Mouse (Mus musculus) heart, adult 9 months (tissue): ENCODE data around the gene Elavl2.
"Not testable (repeated sequence)": the region's sequence is repeated elsewhere in the genome, so short reads cannot be mapped to it uniquely, and the experiment has no call there.

Experiments used
- DNase-seq, 2 experiments: peaks; one replicate each; pipeline ENCODE4 v3.0.0; 2022; ENCODE audit warnings: low spot score in 2 of 2

The Elavl2 gene

GRCm38 (mm10) chr4:91334177-91334576 lies 66.4 kb downstream of the Elavl2 start:
- DNase-seq, result no peak

DNA sequence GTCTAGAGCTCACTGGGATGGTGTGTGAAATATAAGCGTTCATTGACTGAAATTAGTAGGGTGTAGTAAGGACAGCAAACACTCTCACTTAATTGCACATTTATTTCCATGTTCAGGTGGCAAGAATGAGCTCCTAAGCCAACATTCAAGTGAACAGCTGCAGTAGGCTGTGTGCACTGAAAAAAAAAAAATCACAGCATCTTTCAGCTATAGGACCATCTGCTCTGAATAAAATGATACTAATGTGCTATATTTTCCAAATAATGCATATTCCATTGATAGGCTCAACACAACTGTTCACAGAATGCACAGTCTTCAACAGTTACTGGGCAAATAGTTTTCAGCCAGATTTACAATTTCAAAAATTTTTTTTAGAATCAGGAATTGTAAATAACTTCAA lies 89.8 kb downstream of the Elavl2 start:
- DNase-seq, result no peak

DNA sequence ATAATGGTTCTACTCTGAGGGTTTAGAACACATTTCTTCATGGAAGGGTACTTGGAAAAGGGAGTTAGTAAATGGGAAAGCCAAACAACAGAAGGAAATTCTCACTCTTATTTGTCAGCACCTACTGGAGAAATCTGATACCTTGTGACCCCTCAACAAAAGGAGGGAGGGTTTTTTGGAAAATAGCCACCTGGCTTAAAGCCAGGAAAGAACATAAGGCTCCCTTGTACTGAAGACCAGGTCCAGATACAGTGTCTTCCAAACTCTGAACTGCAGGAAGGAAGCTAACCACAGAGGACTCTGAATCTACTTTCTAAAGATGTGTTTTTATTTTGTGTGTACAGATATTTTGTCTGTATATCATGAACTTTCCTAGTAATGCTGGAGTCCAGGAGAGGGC lies 102.9 kb downstream of the Elavl2 start:
- no peak for DNase-seq

- DNase-seq, result no peak
These were observed 105.3 kb downstream of the Elavl2 start for GRCm38 (mm10) chr4:91295317-91295716.

GRCm38 (mm10) chr4:91291526-91291925 lies 109.1 kb downstream of the Elavl2 start:
- no peak for DNase-seq

DNA sequence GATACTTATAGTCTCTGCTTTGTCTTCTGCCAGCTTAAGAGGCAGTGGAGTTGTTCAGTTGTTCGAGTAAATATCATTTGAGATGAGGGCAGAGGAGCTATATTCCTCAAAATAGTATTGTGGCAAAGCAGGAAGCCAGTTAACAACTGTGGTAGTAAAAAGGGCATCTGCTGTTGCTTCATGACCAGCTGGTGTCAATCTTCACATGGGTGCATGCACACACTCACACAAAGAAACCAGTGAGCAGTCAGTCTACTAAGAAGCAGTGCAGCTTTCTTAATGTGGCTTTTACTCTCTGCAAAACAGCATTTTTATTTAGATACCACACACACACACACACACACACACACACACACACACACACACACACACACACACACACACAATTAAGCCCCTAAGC lies 110.2 kb downstream of the Elavl2 start:
- DNase-seq, result no peak

GRCm38 (mm10) chr4:91289151-91289550 lies 111.4 kb downstream of the Elavl2 start:
- no peak for DNase-seq

DNA sequence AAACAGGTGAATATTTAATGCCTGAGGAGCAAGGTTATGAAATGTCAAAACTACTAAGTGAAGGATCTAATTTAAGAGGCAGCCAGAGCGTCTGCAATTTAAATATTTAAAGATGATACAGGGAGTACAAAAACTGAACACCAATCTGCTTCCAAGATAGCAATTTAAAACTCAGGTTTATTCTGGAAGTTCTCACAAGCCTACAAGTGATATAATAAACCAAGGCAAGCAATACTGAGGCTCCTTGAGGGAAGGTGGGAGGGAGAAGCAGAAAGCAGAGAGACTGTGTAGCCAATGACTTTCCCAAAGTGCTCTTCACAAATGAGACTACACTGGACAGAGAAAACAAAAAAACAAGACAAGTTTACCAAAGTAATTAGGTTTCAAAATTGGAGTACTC lies 132.2 kb downstream of the Elavl2 start:
- no peak for DNase-seq

DNA sequence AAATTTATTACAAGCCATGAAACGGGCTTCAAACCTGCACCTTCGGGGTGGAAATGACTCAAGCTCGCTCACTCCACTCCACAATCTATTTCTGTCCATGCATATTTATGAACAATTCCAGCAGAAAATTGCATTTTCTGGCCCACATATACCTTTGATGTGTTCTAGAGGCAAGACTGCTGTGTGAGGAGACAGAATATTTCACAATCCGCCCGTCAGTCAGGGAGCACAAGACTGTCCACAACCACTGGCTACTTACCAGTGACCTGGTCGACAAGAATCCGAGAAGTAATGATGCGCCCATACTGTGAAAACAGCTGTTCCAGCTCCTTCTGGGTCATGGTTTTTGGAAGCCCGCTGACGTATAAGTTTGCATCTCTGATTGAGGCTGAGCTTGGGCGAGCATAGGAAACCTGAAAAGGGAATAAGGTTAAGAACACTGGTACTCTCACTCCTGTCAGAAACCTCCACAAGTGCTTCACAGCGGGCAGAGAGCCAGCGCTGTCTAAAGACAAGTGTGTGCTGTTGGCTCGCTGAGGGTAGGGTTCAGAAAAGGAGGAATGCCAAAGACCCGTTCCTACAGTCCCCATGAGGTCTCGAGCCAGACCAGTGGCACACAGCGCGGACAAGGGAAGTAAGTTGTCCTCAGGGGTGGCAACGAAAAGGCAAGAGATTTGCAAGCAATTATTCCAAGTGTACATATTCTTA lies 136.7 kb downstream of the Elavl2 start:
- DNase-seq, result no peak

- no peak for DNase-seq
These were observed 137.7 kb downstream of the Elavl2 start for GRCm38 (mm10) chr4:91262839-91263238.

GRCm38 (mm10) chr4:91260622-91261021 lies 140.0 kb downstream of the Elavl2 start:
- DNase-seq, result no peak

GRCm38 (mm10) chr4:91248650-91249049 lies 151.9 kb downstream of the Elavl2 start:
- no peak for DNase-seq

DNA sequence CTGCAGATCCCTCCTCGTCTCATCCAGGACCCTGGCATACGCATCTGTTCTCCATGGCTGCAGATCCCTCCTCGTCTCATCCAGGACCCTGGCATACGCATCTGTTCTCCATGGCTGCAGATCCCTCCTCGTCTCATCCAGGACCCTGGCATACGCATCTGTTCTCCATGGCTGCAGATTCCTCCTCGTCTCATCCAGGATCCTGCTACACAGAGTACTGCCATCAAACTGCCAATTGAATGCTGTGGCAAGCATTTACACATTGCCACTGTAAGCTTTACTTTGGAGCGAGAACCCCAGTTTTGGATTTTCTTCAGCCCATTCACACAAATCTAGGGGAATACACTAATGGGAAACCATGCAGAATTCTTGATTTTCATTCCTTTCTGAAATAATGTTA lies 155.4 kb downstream of the Elavl2 start:
- DNase-seq, result not testable (repeated sequence)

- DNase-seq, result no peak
These were observed 156.0 kb downstream of the Elavl2 start for GRCm38 (mm10) chr4:91244554-91244953.

DNA sequence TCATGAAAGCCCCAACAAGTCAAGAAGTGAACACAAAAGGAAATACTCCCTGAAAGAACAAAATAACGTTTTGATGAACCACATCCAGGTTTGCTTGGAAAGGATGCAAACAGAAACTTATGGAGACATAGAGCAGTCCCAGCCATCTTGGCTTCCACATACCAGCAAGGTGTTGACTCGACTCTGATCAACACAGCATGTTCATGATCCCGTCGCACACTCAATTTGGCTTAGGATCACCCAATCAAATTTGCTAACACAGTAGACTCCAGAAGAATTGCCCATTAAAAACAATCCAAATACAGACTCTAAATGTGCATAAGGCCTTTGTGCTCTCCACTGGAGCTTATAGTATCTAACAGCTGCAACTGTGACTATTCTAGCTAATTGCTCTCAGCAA lies 156.7 kb downstream of the Elavl2 start:
- no peak for DNase-seq

- no peak for DNase-seq
These were observed 161.7 kb downstream of the Elavl2 start for GRCm38 (mm10) chr4:91238739-91239485.

DNA sequence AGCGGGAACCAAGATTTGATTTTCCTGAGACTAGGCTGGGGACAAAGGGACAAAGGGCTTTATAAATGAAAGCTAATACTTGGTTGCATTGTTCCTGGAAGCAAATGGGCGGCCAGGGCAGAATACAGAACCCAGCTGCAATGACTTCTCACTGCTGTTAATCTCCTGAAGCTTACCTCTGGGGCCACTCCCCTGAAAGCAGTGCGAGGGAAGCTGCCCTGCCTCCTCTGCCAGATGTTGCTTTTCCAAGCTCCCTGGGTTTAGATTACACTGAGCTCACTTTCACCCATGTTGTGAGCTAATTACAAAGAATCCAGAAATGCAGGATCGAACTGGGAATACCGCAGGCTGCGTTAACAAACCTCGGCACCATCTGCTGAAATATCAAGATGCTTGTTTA lies 163.6 kb downstream of the Elavl2 start:
- DNase-seq, result no peak

DNA sequence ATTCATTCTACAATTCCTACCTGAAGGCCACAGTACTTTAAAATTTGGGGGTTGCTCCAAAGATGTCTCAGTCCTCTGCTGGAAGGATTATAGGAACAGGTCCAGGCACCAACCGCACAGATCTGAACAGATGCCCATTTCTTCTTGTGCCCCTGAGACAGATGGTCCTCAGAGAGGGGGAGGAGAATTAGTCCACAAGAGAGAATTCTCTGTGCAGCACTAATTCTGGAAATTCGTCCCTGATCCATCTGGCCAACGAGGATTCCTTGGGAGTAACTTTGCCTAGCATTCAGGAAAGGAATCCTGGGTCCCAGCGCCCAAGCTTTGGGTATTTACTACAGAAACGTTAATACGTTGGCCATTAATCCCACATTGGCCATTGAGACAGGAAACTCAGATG lies 165.6 kb downstream of the Elavl2 start:
- DNase-seq, result no peak

- DNase-seq, result no peak
These were observed 167.0 kb downstream of the Elavl2 start for GRCm38 (mm10) chr4:91233599-91233998.

DNA sequence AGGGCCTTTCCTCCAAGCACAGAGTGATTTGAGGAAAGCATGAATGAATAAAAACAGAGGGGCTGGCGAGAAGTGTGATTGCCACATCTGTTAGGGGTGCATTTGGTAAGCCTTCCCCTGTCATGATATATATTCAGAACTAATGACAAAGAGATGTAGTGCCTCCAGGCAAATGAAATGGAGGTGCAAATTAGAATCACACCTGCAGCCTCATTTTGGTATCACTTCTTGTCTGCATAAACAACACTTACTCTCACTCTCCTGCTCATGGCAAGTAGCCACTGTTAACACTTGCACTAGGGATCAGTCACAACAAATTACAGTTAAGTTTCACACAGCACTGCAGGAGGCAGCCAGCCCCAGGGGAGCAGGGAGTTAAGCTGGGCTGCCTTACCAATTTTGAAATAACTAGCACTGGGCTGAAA lies 170.1 kb downstream of the Elavl2 start:
- no peak for DNase-seq

GRCm38 (mm10) chr4:91228341-91228740 lies 172.2 kb downstream of the Elavl2 start:
- no peak for DNase-seq

DNA sequence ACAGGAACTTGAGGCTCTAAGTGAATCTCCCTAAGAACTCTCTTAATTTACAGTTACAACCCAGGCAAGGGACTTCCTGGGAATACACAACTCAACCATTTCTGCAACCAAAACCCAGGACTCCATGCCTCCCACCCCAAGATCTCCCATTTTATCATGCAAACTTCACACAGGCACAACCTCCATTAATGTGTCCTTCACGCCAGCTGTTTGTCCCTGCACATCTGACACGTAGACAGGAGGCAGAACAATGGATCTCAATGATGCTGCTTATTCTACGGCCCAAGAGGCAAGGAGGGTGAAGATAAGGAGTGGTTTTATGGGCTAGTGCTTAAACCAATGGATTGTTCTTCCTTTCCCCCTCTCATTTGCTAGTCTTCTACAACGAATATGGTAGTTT lies 176.8 kb downstream of the Elavl2 start:
- DNase-seq, result no peak

DNA sequence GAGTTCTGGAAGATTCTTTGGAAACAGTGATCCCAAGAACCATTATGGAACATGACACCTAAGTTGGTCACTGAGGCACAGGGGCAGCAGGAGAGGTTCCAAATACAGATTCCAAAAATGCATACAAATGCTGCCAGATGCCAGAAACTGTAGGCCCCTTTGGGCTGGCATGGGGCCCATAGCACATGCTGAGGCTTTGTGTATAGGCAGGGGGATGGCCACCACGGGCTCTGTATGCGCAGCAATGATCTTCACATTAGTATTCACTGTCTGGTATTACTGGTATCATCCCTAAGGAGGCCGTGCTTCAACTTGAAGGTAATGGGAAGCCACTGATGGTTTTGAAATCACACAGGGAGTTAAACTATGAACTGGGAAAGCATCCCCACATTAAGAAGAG lies 181.3 kb downstream of the Elavl2 start:
- no peak for DNase-seq
